In genomic region chr3:146311121-146311538, GRCm38 (mm10) we compare ENCODE assay signal across 13 mouse cellular contexts.
DNase-seq lines count a peak whose midpoint lies in the region; ATAC-seq and TF ChIP-seq lines count a peak whose summit lies in the region.
"Had no signal": no experiment of that assay in that cellular context is flagged by ENCODE, and none has a peak within 500 bp of the region (broad histone marks: within the 10 kb centered on the region; RNA-seq: fewer than 3 reads in every experiment).

No protein-coding gene starts in this region.

- H3K36me3 ChIP-seq in intestine, embryonic 14.5 days (ENCODE audit: control insufficient read depth, insufficient read depth, low read length), result no peaks in the 10 kb centered on the region
- H3K36me3 ChIP-seq in intestine, postnatal 0 days (ENCODE audit: control insufficient read depth, insufficient read depth), result no peaks in the 10 kb centered on the region
- no peaks in the 10 kb centered on the region for H3K36me3 ChIP-seq in limb, embryonic 13.5 days

- H3K9me3 ChIP-seq in intestine, embryonic 14.5 days (ENCODE audit: control insufficient read depth, low read length), result no peaks in the 10 kb centered on the region
- H3K9me3 ChIP-seq in intestine, postnatal 0 days (ENCODE audit: control insufficient read depth), result no peaks in the 10 kb centered on the region
- H3K9me3 ChIP-seq in limb, embryonic 13.5 days, result no peaks in the 10 kb centered on the region

- WGBS in intestine, embryonic 14.5 days, result 12% methylated on average over 9 of the region's 9 CpGs
- WGBS in intestine, postnatal 0 days, result 20% methylated on average over 9 of the region's 9 CpGs
- WGBS in limb, embryonic 13.5 days, result 14% methylated on average over 9 of the region's 9 CpGs

- no peak overlapping the region for H3K27ac ChIP-seq in intestine, embryonic 14.5 days (ENCODE audit: low read depth)
- no peak overlapping the region for H3K27ac ChIP-seq in intestine, postnatal 0 days (ENCODE audit: low read depth, low read length)
- no peak overlapping the region for H3K27ac ChIP-seq in limb, embryonic 13.5 days

- 0 out of 2 replicates have a peak, but pooled peaks cover 4% of the 10 kb centered on the region for H3K4me1 ChIP-seq in intestine, embryonic 14.5 days (replicated peaks; ENCODE audit: control insufficient read depth, insufficient read depth, low read length)
- no peaks in the 10 kb centered on the region for H3K4me1 ChIP-seq in intestine, postnatal 0 days (replicated peaks; ENCODE audit: control insufficient read depth, insufficient read depth, low read length)
- H3K4me1 ChIP-seq in limb, embryonic 13.5 days, result peaks cover 19% of the 10 kb centered on the region

- H3K4me3 ChIP-seq in intestine, embryonic 14.5 days (ENCODE audit: low read depth, low read length), result no peak overlapping the region
- H3K4me3 ChIP-seq in intestine, postnatal 0 days (ENCODE audit: low read depth, low read length), result no peak overlapping the region
- H3K4me3 ChIP-seq in limb, embryonic 13.5 days, result no peak overlapping the region

- no peaks in the 10 kb centered on the region for H3K27me3 ChIP-seq in intestine, embryonic 14.5 days (replicated peaks; ENCODE audit: control insufficient read depth, insufficient read depth, low read length)
- no peaks in the 10 kb centered on the region for H3K27me3 ChIP-seq in intestine, postnatal 0 days (replicated peaks; ENCODE audit: control insufficient read depth, insufficient read depth, low read length)
- no peaks in the 10 kb centered on the region for H3K27me3 ChIP-seq in limb, embryonic 13.5 days

- no peak overlapping the region for H3K4me2 ChIP-seq in intestine, embryonic 14.5 days (ENCODE audit: low read length)
- no peak overlapping the region for H3K4me2 ChIP-seq in intestine, postnatal 0 days (replicated peaks; ENCODE audit: low read depth)
- no peak overlapping the region for H3K4me2 ChIP-seq in limb, embryonic 13.5 days (replicated peaks)

- peak; percentile 59 for DNase-seq in intestine, embryonic 14.5 days (ENCODE audit: low spot score)
- peak; percentile 81 for DNase-seq in Muller cell, postnatal 12 days (ENCODE audit: inconsistent ontology term)
- peak; percentile 66 for DNase-seq in embryo, embryonic 11 days
- no peak for DNase-seq in lung, postnatal 25 days (ENCODE audit: low spot score)
- DNase-seq in urinary bladder, adult 2 months (ENCODE audit: low spot score), result no peak
- DNase-seq: adrenal gland, postnatal 10 days; cerebellum, adult 11-12 months; gastrocnemius, postnatal 10 days; liver; lung, postnatal 14 days; thymus, postnatal 14 days had no signal

- H3K9ac ChIP-seq in intestine, embryonic 14.5 days (ENCODE audit: low read length), result no peak overlapping the region
- H3K9ac ChIP-seq in intestine, postnatal 0 days (ENCODE audit: low read depth, low read length), result no peak overlapping the region
- no peak overlapping the region; the same call in 1 of the 2 replicates for H3K9ac ChIP-seq in limb, embryonic 13.5 days

- ATAC-seq in intestine, embryonic 14.5 days (replicated peaks; ENCODE audit: low FRiP score, low TSS enrichment, low read depth), result no peak; the same call in 1 of the 2 replicates
- no peak for ATAC-seq in intestine, postnatal 0 days
- peak; percentile 71 for ATAC-seq in limb, embryonic 13.5 days (ENCODE audit: low FRiP score, low read depth)

- TF ChIP-seq CTCF in intestine, postnatal 0 days (IDR thresholded peaks at IDR 0.05; ENCODE audit: low read depth), result no peak

Comparison
In these comparisons a context has a peak if more than half of its experiments do, and no peak if none do; other contexts are left out.
1. DNase-seq: peak in intestine, embryonic 14.5 days (single experiment), Muller cell, postnatal 12 days (single experiment) and embryo, embryonic 11 days (single experiment); none in lung, postnatal 25 days (single experiment) and urinary bladder, adult 2 months (single experiment).